20 mouse cellular contexts compared by ENCODE assay signal in the genomic region with DNA sequence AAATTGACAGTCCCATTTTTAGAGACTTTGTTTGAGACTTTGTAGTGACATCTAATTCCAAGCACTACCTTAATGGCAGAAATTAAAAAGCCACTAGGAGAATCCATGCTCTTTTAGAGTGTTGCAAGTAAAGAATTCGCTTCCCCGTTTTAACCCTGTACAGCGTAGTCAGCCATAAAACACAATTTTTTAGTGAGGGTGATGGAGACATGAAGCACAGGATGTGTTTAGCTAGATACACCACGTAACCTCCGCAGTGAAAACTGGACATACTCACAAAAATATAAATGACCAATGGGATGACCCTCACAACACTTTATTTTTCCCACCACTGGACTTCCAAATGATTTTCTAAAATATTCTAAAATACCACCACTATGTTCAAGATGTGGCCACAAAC. TPM values are rescaled to one million over a fixed set of nuclear protein-coding genes. Genes with fewer than 3 reads are reported as not detected.
DNase-seq lines count a peak whose midpoint lies in the region; TF ChIP-seq lines count a peak whose summit lies in the region.
"Had no signal": no experiment of that assay in that cellular context is flagged by ENCODE, and none has a peak within 500 bp of the region (broad histone marks: within the 10 kb centered on the region; RNA-seq: fewer than 3 reads in every experiment).

No protein-coding gene starts in this region.

- TF ChIP-seq CTCF in CH12.LX (conservative IDR thresholded peaks at IDR 0.05 in 1 of 2, IDR thresholded peaks at IDR 0.05 in 1 of 2; ENCODE audit: low read depth in 2 of 2, low read length in 2 of 2): no peak
- TF ChIP-seq CTCF in left cerebral cortex, adult 2 months (IDR thresholded peaks at IDR 0.05): no peak

- H3K4me2 ChIP-seq in CH12.LX (ENCODE audit: insufficient read depth, low read depth, poor library complexity, severe bottlenecking): peak overlapping the region; percentile 29

- no peaks in the 10 kb centered on the region for H3K9me3 ChIP-seq in CH12.LX (replicated peaks; ENCODE audit: low read length)
- H3K9me3 ChIP-seq: G1E had no signal

- peaks cover 28% of the 10 kb centered on the region for H3K79me2 ChIP-seq in CH12.LX (replicated peaks; ENCODE audit: control insufficient read depth, extremely low read depth, insufficient read depth, poor library complexity, severe bottlenecking)

- in situ Hi-C loops in CH12.LX (cut with MboI; ENCODE audit: low pct_ligation_motif_present, low pct_unique_long_range_greater_than_20kb, low sequenced_read_pairs): no loop called here

- intact Hi-C loops in left cerebral cortex, adult 2 months (cut with DNase I): no loop called here

- dilution Hi-C loops in CH12.LX (cut with MboI; ENCODE audit: extremely low pct_ligation_motif_present, extremely low pct_unique_long_range_greater_than_20kb, low sequenced_read_pairs): no loop called here

- TF ChIP-seq POLR2A in CH12.LX (IDR thresholded peaks at IDR 0.05; ENCODE audit: low read depth, low read length): no peak

- peaks cover 2 to 33% of the 10 kb centered on the region in 2 experiments; a peak in 2 of 4 replicates for H3K4me1 ChIP-seq in CH12.LX (ENCODE audit: control insufficient read depth in 1 of 2, insufficient read depth in 2 of 2)

- no peaks in the 10 kb centered on the region for H3K27me3 ChIP-seq in CH12.LX (replicated peaks)

- H3K27ac ChIP-seq in CH12.LX (ENCODE audit: insufficient read depth, low read depth): peak overlapping the region; percentile 99
- no peak overlapping the region for H3K27ac ChIP-seq in left cerebral cortex, adult 2 months

- TF ChIP-seq EP300 in CH12.LX (IDR thresholded peaks at IDR 0.05; ENCODE audit: low read length): 0 out of 2 replicates have a peak, but pooled peaks have one; percentile 8

- no peak for TF ChIP-seq RAD21 in CH12.LX (IDR thresholded peaks at IDR 0.05; ENCODE audit: low read depth, low read length)

- peak; percentile 17 for DNase-seq in heart, adult 11 months
- no peak for DNase-seq in heart, adult 18-20 months
- DNase-seq in CH12.LX (ENCODE audit: extremely low read depth): no peak
- DNase-seq in left cerebral cortex, adult 2 months (ENCODE audit: extremely low spot score in 1 of 2, low spot score in 2 of 2): no peak
- DNase-seq: adrenal gland, adult 2 months; adrenal gland, adult 8-10 months; adrenal gland, postnatal 10 days; adrenal gland, postnatal 14 days; adrenal gland, postnatal 25 days; adrenal gland, postnatal 36 days; B cell, adult 2 months; cerebellum, adult 11 months; cerebellum, adult 11-12 months; cerebellum, adult 18-20 months; cerebellum, adult 2 months had no signal

- peaks cover 0 to 3% of the 10 kb centered on the region in 2 experiments for H3K36me3 ChIP-seq in CH12.LX (replicated peaks in 1 of 2; ENCODE audit: control insufficient read depth in 1 of 2, insufficient read depth in 1 of 2, low read length in 1 of 2)
- H3K36me3 ChIP-seq: G1E had no signal

- H3K9ac ChIP-seq in CH12.LX (ENCODE audit: insufficient read depth, low read depth): peak overlapping the region; percentile 100

- peak overlapping the region; percentile 65 to 95 (median 92) for H3K4me3 ChIP-seq in CH12.LX (replicated peaks in 1 of 3; ENCODE audit: low read depth in 2 of 3, low read length in 2 of 3, poor library complexity in 1 of 3)
- no peak overlapping the region for H3K4me3 ChIP-seq in left cerebral cortex, adult 2 months

TF ChIP-seq in CH12.LX, 34 proteins besides CTCF, POLR2A, EP300 and RAD21:
- no peak for TF ChIP-seq NRF1 (IDR thresholded peaks at IDR 0.05; ENCODE audit: low read depth, low read length)
- TF ChIP-seq CHD1 (IDR thresholded peaks at IDR 0.05; ENCODE audit: low read depth, low read length): peak; percentile 93
- peak; percentile 5; the same call in 1 of the 2 replicates for TF ChIP-seq MAFK (IDR thresholded peaks at IDR 0.05; ENCODE audit: insufficient replicate concordance, low read length)
- no peak for TF ChIP-seq HCFC1 (IDR thresholded peaks at IDR 0.05; ENCODE audit: low read depth, low read length)
- TF ChIP-seq MAX (IDR thresholded peaks at IDR 0.05; ENCODE audit: low read length): no peak
- 0 out of 2 replicates have a peak, but pooled peaks have one; percentile 29 for TF ChIP-seq MXI1 (IDR thresholded peaks at IDR 0.05; ENCODE audit: low read depth, low read length)
- TF ChIP-seq UBTF (IDR thresholded peaks at IDR 0.05; ENCODE audit: low read depth, low read length): no peak

RNA-seq across cellular contexts. Expression of a gene that starts 1.6 kb away (rescaled TPM):
- under 1 TPM in 1 of 2 experiments, not detected in 1; 0.21 TPM for total RNA-seq in heart, adult 18-20 months (2021)
- total RNA-seq in CH12.LX (2012; rRNA removed): 56.8 and 65.0 TPM in 2 replicates
- 119 and 138 TPM in 2 replicates for total RNA-seq in CH12.LX (2014; rRNA removed)
- 69.0 and 70.2 TPM in 2 replicates for polyA plus RNA-seq in CH12.LX (2012; ENCODE audit: insufficient read length, low read depth)
- total RNA-seq in left cerebral cortex, adult 2 months (2021): not detected
- total RNA-seq: adrenal gland, adult 18-20 months; adrenal gland, adult 2 months; adrenal gland, postnatal 25 days; adrenal gland, postnatal 36 days; adrenal gland, postnatal 4 days; MEL had no signal
- polyA plus RNA-seq: adrenal gland, adult 2 months; C2C12; cerebellum, adult 2 months had no signal

RNA-seq across cellular contexts. Expression of a gene that starts 21.7 kb away (rescaled TPM):
- total RNA-seq in heart, adult 18-20 months (2021): 10 to 100 TPM; 39.3 to 49.4 TPM
- total RNA-seq in CH12.LX (2012; rRNA removed) (106 and 155 TPM in 2 replicates), CH12.LX (2014; rRNA removed) (239 and 286 TPM in 2 replicates)
- polyA plus RNA-seq in CH12.LX (2012; ENCODE audit: insufficient read length, low read depth): 159 and 195 TPM in 2 replicates
- 10 to 100 TPM; 45.6 to 58.3 TPM for total RNA-seq in left cerebral cortex, adult 2 months (2021)

RNA-seq across cellular contexts. Expression of a gene that starts 52.6 kb away (rescaled TPM):
- 10 to 100 TPM; 45.3 to 61.8 TPM for total RNA-seq in heart, adult 18-20 months (2021)
- total RNA-seq in CH12.LX (2012; rRNA removed) (28.8 and 29.2 TPM in 2 replicates), CH12.LX (2014; rRNA removed) (60.1 and 73.3 TPM in 2 replicates)
- polyA plus RNA-seq in CH12.LX (2012; ENCODE audit: insufficient read length, low read depth): 28.0 and 30.8 TPM in 2 replicates
- total RNA-seq in left cerebral cortex, adult 2 months (2021): 100 to 1,000 TPM in 1 of 2 experiments, 10 to 100 TPM in 1; 93.1 to 103 TPM

Comparison
In these comparisons a context has a peak if more than half of its experiments do, and no peak if none do; other contexts are left out.
1. RNA of a gene that starts 1.6 kb away (total RNA-seq): 56.8 to 138 TPM in CH12.LX; 0.21 TPM in heart, adult 18-20 months and not detected in left cerebral cortex, adult 2 months; every median in the first group is over 10 times any median in the second.